Mouse (Mus musculus) adrenal gland, postnatal 4 days (tissue): Measurements from ENCODE around the gene Litaf. TPM values are rescaled to one million over a fixed set of nuclear protein-coding genes. Genes with fewer than 3 reads are reported as not detected.

Experiments used
- DNase-seq, 2 experiments: peaks; one replicate each; pipeline ENCODE4 v3.0.0; 2021 to 2022; ENCODE audit warnings: low spot score in 2 of 2, mixed read lengths in 2 of 2
- long read RNA-seq, 2 experiments: library from polyadenylated mRNA; stranded (forward); transcript quantifications; one replicate each; pipeline ENCODE4 v2.0.0; 2021
- total RNA-seq, 2 experiments: library from RNA; stranded (reverse); gene quantifications; 2 replicates each; pipeline ENCODE4 v1.2.3; 2021

Gene Litaf
- 10 to 100 TPM; 62.0 to 67.0 TPM for total RNA-seq
- long read RNA-seq, experiment 1, transcript Litaf-201 (4 exons, 2,235 nt) = major isoform, 43 of 53 reads
- long read RNA-seq, experiment 1, partial matches to known transcripts = 4 of 53 reads
- long read RNA-seq, experiment 1, other reads (novel, unspliced or antisense) = 6 of 53 reads
- long read RNA-seq, experiment 2, transcript Litaf-201 (4 exons, 2,235 nt) = major isoform, 85 of 112 reads
- long read RNA-seq, experiment 2, partial matches to known transcripts = 17 of 112 reads
- long read RNA-seq, experiment 2, other reads (novel, unspliced or antisense) = 9 of 112 reads

- DNase-seq = peak; percentile 93 to 95
Observed at GRCm38 (mm10) chr16:11066029-11066832, at the start of gene Litaf. Gene Litaf, minus strand, starts transcription at chr16:11066157.

- DNase-seq = no peak
Observed at GRCm38 (mm10) chr16:11109198-11109740, 43.3 kb upstream of the Litaf start.

GRCm38 (mm10) chr16:11104905-11105304, 38.9 kb upstream of the Litaf start:
- DNase-seq = no peak

GRCm38 (mm10) chr16:11097301-11097700, 31.3 kb upstream of the Litaf start:
- DNase-seq = no peak

GRCm38 (mm10) chr16:11093717-11094386, 27.9 kb upstream of the Litaf start:
- DNase-seq = no peak

GRCm38 (mm10) chr16:11092523-11092922, 26.6 kb upstream of the Litaf start:
- no peak for DNase-seq

- no peak for DNase-seq
Observed at GRCm38 (mm10) chr16:11092061-11092460, 26.1 kb upstream of the Litaf start.

GRCm38 (mm10) chr16:11090836-11091570, 25.0 kb upstream of the Litaf start:
- DNase-seq = no peak

- no peak for DNase-seq
Observed at GRCm38 (mm10) chr16:11086856-11087588, 21.1 kb upstream of the Litaf start.

- DNase-seq = no peak
Observed at GRCm38 (mm10) chr16:11086299-11086698, 20.3 kb upstream of the Litaf start.

- DNase-seq = no peak
Observed at GRCm38 (mm10) chr16:11084181-11084580, 18.2 kb upstream of the Litaf start.

GRCm38 (mm10) chr16:11078216-11078869, 12.4 kb upstream of the Litaf start:
- DNase-seq = no peak

- DNase-seq = no peak
Observed at GRCm38 (mm10) chr16:11077601-11078201, 11.7 kb upstream of the Litaf start.

- DNase-seq = no peak
Observed at GRCm38 (mm10) chr16:11073060-11073459, 7.1 kb upstream of the Litaf start.

- peak; percentile 20 to 21 for DNase-seq
Observed at GRCm38 (mm10) chr16:11072454-11072853, 6.5 kb upstream of the Litaf start.

- DNase-seq = no peak
Observed at GRCm38 (mm10) chr16:11071887-11072286, 5.9 kb upstream of the Litaf start.

- DNase-seq = no peak
Observed at GRCm38 (mm10) chr16:11071176-11071575, 5.2 kb upstream of the Litaf start.

- no peak for DNase-seq
Observed at GRCm38 (mm10) chr16:11069710-11070420, 3.9 kb upstream of the Litaf start.

GRCm38 (mm10) chr16:11069271-11069670, 3.3 kb upstream of the Litaf start:
- DNase-seq = no peak
